Mouse (Mus musculus) ES-Bruce4 (cell line): ENCODE results near the gene Ubr4. TPM values are rescaled to one million over a fixed set of nuclear protein-coding genes. Genes with fewer than 3 reads are reported as not detected.
A peak's percentile ranks its signal among the peaks of the same experiment; 100 is the strongest.

Source experiments
- H3K27ac ChIP-seq: 2 replicates; pipeline ENCODE4 v1.5.1; 2012; ENCODE audit warnings: low read length, inconsistent platforms; ENCODE audit not compliant: insufficient read depth
- H3K27me3 ChIP-seq: 2 replicates; pipeline ENCODE4 v1.6.1; 2012; ENCODE audit warnings: mild to moderate bottlenecking, low read length, inconsistent platforms; ENCODE audit not compliant: control insufficient read depth, poor library complexity, insufficient read depth, severe bottlenecking
- H3K36me3 ChIP-seq: 2 replicates; pipeline ENCODE4 v1.6.1; 2012; ENCODE audit warnings: inconsistent platforms, mild to moderate bottlenecking, low read length, moderate library complexity; ENCODE audit not compliant: control insufficient read depth, poor library complexity, insufficient read depth, severe bottlenecking
- H3K4me1 ChIP-seq: one replicate; pipeline ENCODE4 v1.8.1; 2011; ENCODE audit warnings: low read length; ENCODE audit not compliant: control insufficient read depth, insufficient read depth
- H3K4me3 ChIP-seq: 2 replicates; pipeline ENCODE4 v1.5.1; 2011; ENCODE audit warnings: low read depth, mild to moderate bottlenecking, low read length
- H3K9ac ChIP-seq: 2 replicates; pipeline ENCODE4 v1.6.1; 2012; ENCODE audit warnings: low read depth, mild to moderate bottlenecking, inconsistent platforms; ENCODE audit not compliant: poor library complexity, severe bottlenecking
- H3K9me3 ChIP-seq: replicated peaks from 2 replicates; pipeline ENCODE4 v1.6.1; 2012; ENCODE audit warnings: mild to moderate bottlenecking, low read length, inconsistent platforms; ENCODE audit not compliant: control insufficient read depth, poor library complexity, insufficient read depth, severe bottlenecking
- CTCF ChIP-seq: IDR thresholded peaks from one replicate; pipeline ENCODE4 v1.8.1; 2011; ENCODE audit warnings: low read depth, low read length
- EP300 ChIP-seq: IDR thresholded peaks from 2 replicates; pipeline ENCODE4 v1.6.1; 2011; ENCODE audit warnings: low read depth, low read length; ENCODE audit not compliant: insufficient read depth
- POLR2A ChIP-seq: IDR thresholded peaks from one replicate; pipeline ENCODE4 v1.8.1; 2011; ENCODE audit warnings: low read length; ENCODE audit not compliant: insufficient read depth
- polyA plus RNA-seq: library from polyadenylated mRNA; stranded (reverse); fragments of >200 nt; gene quantifications from 2 replicates; pipeline ENCODE4 v1.2.4, GENCODE M21; 2011; ENCODE audit warnings: low read depth; ENCODE audit not compliant: missing spikeins, insufficient read depth, insufficient read length

The Ubr4 gene
- polyA plus RNA-seq, 1 experiment, result 141 TPM

DNA sequence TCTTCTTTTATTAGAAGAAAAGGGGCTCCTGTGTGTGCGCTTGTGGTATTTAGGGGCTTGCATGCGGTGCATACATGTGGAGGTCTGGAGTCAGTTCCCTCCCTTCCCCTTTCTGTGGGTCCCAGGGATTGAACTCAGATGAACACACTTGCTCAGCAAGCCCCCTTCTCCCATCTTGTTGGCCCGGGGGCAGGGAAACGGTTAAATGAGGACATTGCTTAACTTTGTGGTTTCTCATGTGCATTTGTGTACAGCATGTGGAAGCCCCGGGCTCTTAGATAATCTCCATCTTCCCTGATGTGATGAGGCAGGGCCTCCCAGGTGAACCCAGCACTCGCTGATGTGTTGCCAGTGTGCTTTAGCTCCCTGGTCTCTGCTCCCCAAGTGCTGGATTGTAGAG lies 101.9 kb downstream of the Ubr4 start:
- Histone ChIP-seq H3K9ac (no peak overlapping the region), H3K27ac (no peak overlapping the region), H3K36me3 (peaks cover 82% of the 10 kb centered on the region), H3K27me3 (no peaks in the 10 kb centered on the region), H3K9me3 (no peaks in the 10 kb centered on the region), H3K4me3 (no peak overlapping the region), H3K4me1 (no peaks in the 10 kb centered on the region)
- TF ChIP-seq POLR2A, result no peak
- TF ChIP-seq CTCF, result no peak
- TF ChIP-seq EP300, result no peak

DNA sequence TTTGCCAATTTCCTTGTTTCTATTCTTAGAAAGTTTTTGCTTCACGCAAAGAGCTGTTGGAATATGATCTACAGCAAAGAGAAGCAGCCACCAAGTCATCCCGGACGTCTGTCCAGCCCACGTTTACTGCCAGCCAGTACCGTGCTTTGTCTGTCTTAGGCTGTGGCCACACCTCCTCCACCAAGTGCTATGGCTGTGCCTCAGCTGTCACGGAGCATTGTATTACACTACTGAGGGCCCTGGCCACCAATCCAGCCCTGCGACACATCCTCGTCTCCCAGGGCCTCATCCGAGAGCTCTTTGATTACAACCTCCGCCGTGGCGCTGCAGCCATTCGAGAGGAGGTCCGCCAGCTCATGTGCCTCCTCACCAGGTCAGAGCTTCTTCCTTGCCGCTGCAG lies 107.6 kb downstream of the Ubr4 start:
- Histone ChIP-seq H3K9me3 (no peaks in the 10 kb centered on the region), H3K27ac (no peak overlapping the region), H3K36me3 (peaks cover 83% of the 10 kb centered on the region), H3K9ac (no peak overlapping the region), H3K27me3 (no peaks in the 10 kb centered on the region), H3K4me3 (no peak overlapping the region), H3K4me1 (no peaks in the 10 kb centered on the region)
- TF ChIP-seq CTCF (no peak), POLR2A (no peak), EP300 (no peak)

DNA sequence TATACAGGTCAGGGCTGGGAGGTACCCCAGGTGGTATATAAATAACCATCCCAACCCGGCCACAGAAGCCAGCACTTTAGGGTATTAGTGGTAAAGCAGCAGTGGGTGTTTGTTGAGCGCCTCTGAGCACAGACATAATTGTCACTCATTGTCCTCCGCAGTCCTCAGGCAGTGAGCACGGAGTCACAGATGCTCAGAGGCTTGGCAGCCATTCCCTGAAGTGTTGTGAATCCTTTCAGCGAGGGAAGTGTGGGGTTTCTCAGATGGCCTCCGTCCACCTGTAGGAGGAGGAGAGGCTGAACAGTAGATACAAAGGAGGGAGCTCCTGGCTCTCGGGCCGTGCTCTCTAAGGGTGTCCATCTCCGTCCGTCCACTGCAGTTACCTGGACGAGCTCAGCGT lies 111.8 kb downstream of the Ubr4 start:
- no peak overlapping the region for H3K9ac ChIP-seq
- TF ChIP-seq POLR2A (no peak), CTCF (no peak), EP300 (no peak)
- peaks cover 69% of the 10 kb centered on the region for H3K36me3 ChIP-seq
- no peaks in the 10 kb centered on the region for H3K9me3 ChIP-seq
- no peak overlapping the region for H3K4me3 ChIP-seq
- no peak overlapping the region for H3K27ac ChIP-seq
- H3K4me1 ChIP-seq, result no peaks in the 10 kb centered on the region
- no peaks in the 10 kb centered on the region for H3K27me3 ChIP-seq

DNA sequence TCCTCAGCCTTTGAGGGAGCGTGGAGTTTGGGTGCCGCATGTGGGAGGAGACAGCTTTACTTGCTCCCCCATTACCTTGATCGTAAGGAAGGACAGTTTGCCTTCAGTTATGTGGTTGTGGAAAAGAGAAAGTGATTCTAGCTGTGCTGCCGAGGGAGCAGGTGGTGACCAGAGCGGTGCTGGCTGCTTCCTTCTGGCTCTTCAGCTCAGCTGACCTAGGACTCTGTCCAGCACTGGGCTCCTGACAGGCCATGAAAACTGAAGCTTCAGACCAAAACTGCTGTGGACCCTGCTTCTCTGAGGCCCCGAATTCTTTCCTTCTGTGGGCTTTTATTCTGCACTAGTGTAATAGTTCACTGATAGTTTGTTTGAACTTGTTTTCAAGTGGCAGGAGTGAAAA lies 114.1 kb downstream of the Ubr4 start:
- Histone ChIP-seq H3K9me3 (no peaks in the 10 kb centered on the region), H3K9ac (no peak overlapping the region), H3K27ac (no peak overlapping the region), H3K27me3 (no peaks in the 10 kb centered on the region), H3K4me3 (no peak overlapping the region), H3K4me1 (no peaks in the 10 kb centered on the region), H3K36me3 (peaks cover 61% of the 10 kb centered on the region)
- TF ChIP-seq EP300 (no peak), CTCF (no peak), POLR2A (no peak)

DNA sequence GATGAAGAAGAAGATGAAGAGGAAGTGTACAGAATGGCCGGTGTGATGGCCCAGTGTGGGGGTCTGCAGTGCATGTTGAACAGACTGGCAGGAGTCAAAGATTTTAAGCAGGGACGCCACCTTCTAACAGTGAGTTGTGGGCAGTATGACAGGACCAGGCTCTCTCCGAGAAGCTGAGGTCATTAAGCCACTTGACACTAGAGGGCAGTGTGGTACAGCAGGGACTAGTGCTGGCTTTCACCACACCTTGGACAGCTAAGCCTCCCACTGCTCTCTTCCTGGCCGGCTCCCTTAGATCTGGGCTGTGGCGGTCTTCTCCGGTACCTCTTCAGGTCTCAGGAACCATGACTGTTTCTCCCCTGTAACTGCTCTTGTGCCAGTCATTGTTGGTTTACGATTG lies 117.8 kb downstream of the Ubr4 start:
- H3K27me3 ChIP-seq, result no peaks in the 10 kb centered on the region
- no peaks in the 10 kb centered on the region for H3K4me1 ChIP-seq
- H3K9me3 ChIP-seq, result no peaks in the 10 kb centered on the region
- peaks cover 64% of the 10 kb centered on the region for H3K36me3 ChIP-seq
- H3K9ac ChIP-seq, result no peak overlapping the region
- TF ChIP-seq CTCF (peak; percentile 98), EP300 (no peak), POLR2A (no peak)
- no peak overlapping the region for H3K27ac ChIP-seq
- H3K4me3 ChIP-seq, result no peak overlapping the region

DNA sequence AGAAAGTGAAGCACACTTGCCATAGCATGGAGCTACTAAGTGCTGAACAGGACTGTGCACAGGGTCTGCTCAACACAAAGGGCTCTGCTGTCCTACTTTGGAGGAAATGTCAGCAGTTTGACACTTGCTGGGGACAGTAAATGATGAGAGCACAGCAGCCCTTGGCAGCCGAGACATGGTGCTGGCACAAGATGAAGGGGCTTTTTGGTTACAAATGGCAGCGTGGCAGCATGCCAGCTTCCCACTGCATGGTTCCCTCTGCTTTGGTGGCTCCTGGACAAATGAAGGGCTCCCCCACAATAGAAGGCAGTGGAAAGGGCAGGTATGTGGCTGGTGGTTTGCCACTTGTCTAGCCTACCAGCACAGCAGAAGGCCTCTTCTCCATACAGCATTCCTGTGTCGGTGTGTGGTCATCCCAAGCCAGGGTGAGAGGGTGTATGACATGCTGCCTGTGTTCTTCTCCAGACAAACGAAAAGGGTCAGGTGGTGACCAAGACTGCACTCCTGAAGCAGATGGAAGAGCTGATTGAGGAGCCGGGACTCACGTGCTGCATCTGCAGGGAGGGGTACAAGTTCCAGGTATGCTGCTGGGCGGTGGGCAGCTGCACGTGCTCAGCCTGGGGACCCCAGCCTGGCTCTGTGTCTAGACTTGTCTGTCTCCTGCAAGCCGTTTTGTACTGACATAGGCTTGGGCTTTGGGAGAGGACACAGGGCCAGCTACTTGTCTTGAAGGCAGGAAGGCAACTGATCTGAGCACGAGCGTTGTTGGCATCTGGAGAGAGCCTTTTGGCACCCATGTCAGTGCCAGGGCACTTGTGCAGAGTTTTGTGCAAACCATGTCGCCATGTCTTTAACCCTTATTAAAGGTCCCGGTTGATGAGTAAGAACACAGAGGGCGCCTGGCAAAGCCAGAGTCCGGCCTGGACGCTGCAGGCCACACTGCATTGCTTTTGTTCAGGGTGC lies 124.5 kb downstream of the Ubr4 start:
- H3K9ac ChIP-seq, result no peak overlapping the region
- no peaks in the 10 kb centered on the region for H3K27me3 ChIP-seq
- no peak overlapping the region for H3K4me3 ChIP-seq
- no peak overlapping the region for H3K27ac ChIP-seq
- H3K4me1 ChIP-seq, result no peaks in the 10 kb centered on the region
- no peaks in the 10 kb centered on the region for H3K9me3 ChIP-seq
- H3K36me3 ChIP-seq, result peaks cover 60% of the 10 kb centered on the region
- no peak for TF ChIP-seq CTCF
- no peak for TF ChIP-seq EP300
- no peak for TF ChIP-seq POLR2A
